In genomic region chr7:34131118-34131517, GRCm38 (mm10) we compare ENCODE assay signal across 11 mouse cellular contexts. TPM values are rescaled to one million over a fixed set of nuclear protein-coding genes. Genes with fewer than 3 reads are reported as not detected.
A peak's percentile ranks its signal among the peaks of the same experiment; 100 is the strongest.
DNase-seq lines count a peak whose midpoint lies in the region; ATAC-seq and TF ChIP-seq lines count a peak whose summit lies in the region.
"Had no signal": no experiment of that assay in that cellular context is flagged by ENCODE, and none has a peak within 500 bp of the region (broad histone marks: within the 10 kb centered on the region; RNA-seq: fewer than 3 reads in every experiment).

No protein-coding gene starts in this region.

- H3K9me3 ChIP-seq in heart, embryonic 12.5 days (replicated peaks): peaks cover 11% of the 10 kb centered on the region; the same call in 1 of the 2 replicates
- no peaks in the 10 kb centered on the region for H3K9me3 ChIP-seq in heart, postnatal 0 days (replicated peaks; ENCODE audit: control insufficient read depth, low read length)
- H3K9me3 ChIP-seq in midbrain, embryonic 14.5 days (ENCODE audit: control insufficient read depth, low read length): no peaks in the 10 kb centered on the region

- H3K27me3 ChIP-seq in heart, embryonic 12.5 days (replicated peaks): no peaks in the 10 kb centered on the region
- H3K27me3 ChIP-seq in heart, postnatal 0 days (ENCODE audit: control insufficient read depth, insufficient read depth, low read length): no peaks in the 10 kb centered on the region
- H3K27me3 ChIP-seq in midbrain, embryonic 14.5 days (ENCODE audit: control insufficient read depth, insufficient read depth, low read length): no peaks in the 10 kb centered on the region

- no peak for TF ChIP-seq CTCF in heart, postnatal 0 days (IDR thresholded peaks at IDR 0.05; ENCODE audit: low read depth)
- TF ChIP-seq CTCF in layer of hippocampus, adult 2 months (conservative IDR thresholded peaks at IDR 0.05): no peak

- peak overlapping the region; percentile 74 for H3K4me2 ChIP-seq in heart, embryonic 12.5 days
- peak overlapping the region; percentile 74; the same call in 1 of the 2 replicates for H3K4me2 ChIP-seq in heart, postnatal 0 days (ENCODE audit: low read depth, low read length)
- H3K4me2 ChIP-seq in midbrain, embryonic 14.5 days (ENCODE audit: low read length): peak overlapping the region; percentile 64

- intact Hi-C loops in heart, postnatal 36 days (cut with DNase I): loop anchor here (5.0 kb wide), 1 partner anchor 66 kb away; the partner anchor contains the start of gene Pdcd2l

- H3K9ac ChIP-seq in heart, embryonic 12.5 days: no peak overlapping the region
- H3K9ac ChIP-seq in heart, postnatal 0 days (replicated peaks; ENCODE audit: low read depth, low read length): 0 out of 2 replicates have a peak overlapping the region, but pooled peaks have one; percentile 96
- no peak overlapping the region; the same call in 1 of the 2 replicates for H3K9ac ChIP-seq in midbrain, embryonic 14.5 days (replicated peaks; ENCODE audit: low read length)

- no peak for TF ChIP-seq EP300 in heart, postnatal 0 days (IDR thresholded peaks at IDR 0.05; ENCODE audit: low read depth)

- no peak overlapping the region; the same call in 1 of the 2 replicates for H3K4me3 ChIP-seq in heart, embryonic 12.5 days
- H3K4me3 ChIP-seq in heart, postnatal 0 days (ENCODE audit: low read depth, low read length): peak overlapping the region; percentile 83; the same call in 1 of the 2 replicates
- H3K4me3 ChIP-seq in midbrain, embryonic 14.5 days (replicated peaks; ENCODE audit: low read depth, low read length): no peak overlapping the region
- H3K4me3 ChIP-seq in layer of hippocampus, adult 2 months: no peak overlapping the region

- no peak for DNase-seq in heart, postnatal 36 days
- DNase-seq in brain, adult 2 months (ENCODE audit: low read depth, low spot score): peak; percentile 61
- DNase-seq in heart, postnatal 0 days (ENCODE audit: low spot score): no peak
- DNase-seq in midbrain, embryonic 14.5 days: no peak
- DNase-seq in layer of hippocampus, postnatal 14 days (ENCODE audit: low spot score in 2 of 2): no peak
- no peak for DNase-seq in testis, postnatal 10 days (ENCODE audit: low spot score)
- no peak for DNase-seq in layer of hippocampus, adult 2 months (ENCODE audit: low spot score in 2 of 2)

- H3K27ac ChIP-seq in heart, embryonic 12.5 days (ENCODE audit: poor library complexity, severe bottlenecking): no peak overlapping the region
- no peak overlapping the region for H3K27ac ChIP-seq in heart, postnatal 0 days (ENCODE audit: low read depth)
- no peak overlapping the region for H3K27ac ChIP-seq in midbrain, embryonic 14.5 days (replicated peaks; ENCODE audit: low read depth, low read length)
- no peak overlapping the region for H3K27ac ChIP-seq in layer of hippocampus, adult 2 months

- H3K36me3 ChIP-seq in heart, embryonic 12.5 days: peaks cover 19% of the 10 kb centered on the region
- no peaks in the 10 kb centered on the region; the same call in 1 of the 2 replicates for H3K36me3 ChIP-seq in heart, postnatal 0 days (replicated peaks; ENCODE audit: control insufficient read depth, insufficient read depth, low read length)
- H3K36me3 ChIP-seq in midbrain, embryonic 14.5 days (ENCODE audit: control insufficient read depth, insufficient read depth, low read length): no peaks in the 10 kb centered on the region

- peaks cover 22% of the 10 kb centered on the region for H3K4me1 ChIP-seq in heart, embryonic 12.5 days (replicated peaks)
- H3K4me1 ChIP-seq in heart, postnatal 0 days (ENCODE audit: control insufficient read depth, insufficient read depth): peaks cover 7% of the 10 kb centered on the region; the same call in 1 of the 2 replicates
- peaks cover 14% of the 10 kb centered on the region for H3K4me1 ChIP-seq in midbrain, embryonic 14.5 days (ENCODE audit: control insufficient read depth, insufficient read depth, low read length)

- 63% methylated on average over 3 of the region's 3 CpGs for WGBS in heart, embryonic 12.5 days
- 67% methylated on average over 3 of the region's 3 CpGs for WGBS in heart, postnatal 0 days
- 74% methylated on average over 3 of the region's 3 CpGs for WGBS in midbrain, embryonic 14.5 days

- ATAC-seq in heart, embryonic 12.5 days (ENCODE audit: insufficient number of reproducible peaks, low FRiP score): no peak
- no peak for ATAC-seq in heart, postnatal 0 days (ENCODE audit: insufficient read depth, low read depth)
- no peak for ATAC-seq in midbrain, embryonic 14.5 days (ENCODE audit: low FRiP score, low TSS enrichment)

RNA-seq across cellular contexts. Expression of gene Wtip, which starts 1.9 kb away (rescaled TPM):
- 4.5 and 5.9 TPM in 2 replicates for polyA plus RNA-seq in heart, embryonic 12.5 days (2016; fragmentation: Nextera tagmentation; extraction: Ambion mirVana)
- total RNA-seq in heart, postnatal 36 days (2021): 10 to 100 TPM in 1 of 2 experiments, 1 to 10 TPM in 1; 8.6 to 10.3 TPM
- 39.3 and 55.5 TPM in 2 replicates for total RNA-seq in heart, postnatal 0 days (2014; rRNA removed; ENCODE audit: low replicate concordance)
- polyA plus RNA-seq in heart, postnatal 0 days (2015; fragmentation: Nextera tagmentation; extraction: Ambion mirVana): 1.9 and 2.2 TPM in 2 replicates
- 2.8 TPM in 2 replicates for polyA plus RNA-seq in midbrain, embryonic 14.5 days (2014; fragmentation: Nextera tagmentation; extraction: Ambion mirVana)
- 10 to 100 TPM; 13.1 to 14.1 TPM for total RNA-seq in layer of hippocampus, postnatal 14 days (2021)
- total RNA-seq in layer of hippocampus, adult 2 months (2021): 10 to 100 TPM; 11.7 to 12.3 TPM

RNA-seq across cellular contexts. Expression of gene Scgb1b30, which starts 35.9 kb away (rescaled TPM):
- polyA plus RNA-seq in heart, embryonic 12.5 days (2016; fragmentation: Nextera tagmentation; extraction: Ambion mirVana): not detected in 2 replicates
- total RNA-seq in heart, postnatal 36 days (2021): not detected
- not detected in 2 replicates for total RNA-seq in heart, postnatal 0 days (2014; rRNA removed; ENCODE audit: low replicate concordance)
- not detected in 2 replicates for polyA plus RNA-seq in heart, postnatal 0 days (2015; fragmentation: Nextera tagmentation; extraction: Ambion mirVana)
- polyA plus RNA-seq in midbrain, embryonic 14.5 days (2014; fragmentation: Nextera tagmentation; extraction: Ambion mirVana): not detected in 2 replicates
- total RNA-seq in layer of hippocampus, postnatal 14 days (2021): not detected
- total RNA-seq in layer of hippocampus, adult 2 months (2021): not detected
- total RNA-seq: ES-E14; gastrocnemius, adult 18-20 months; megakaryocyte, adult 5-6 weeks had no signal

RNA-seq across cellular contexts. Expression of gene Uba2, which starts 38.3 kb away (rescaled TPM):
- 123 and 127 TPM in 2 replicates for polyA plus RNA-seq in heart, embryonic 12.5 days (2016; fragmentation: Nextera tagmentation; extraction: Ambion mirVana)
- total RNA-seq in heart, postnatal 36 days (2021): 10 to 100 TPM; 32.9 to 35.1 TPM
- total RNA-seq in heart, postnatal 0 days (2014; rRNA removed; ENCODE audit: low replicate concordance): 54.8 and 57.3 TPM in 2 replicates
- polyA plus RNA-seq in heart, postnatal 0 days (2015; fragmentation: Nextera tagmentation; extraction: Ambion mirVana): 55.7 and 59.3 TPM in 2 replicates
- 159 and 203 TPM in 2 replicates for polyA plus RNA-seq in midbrain, embryonic 14.5 days (2014; fragmentation: Nextera tagmentation; extraction: Ambion mirVana)
- 10 to 100 TPM; 82.5 to 82.9 TPM for total RNA-seq in layer of hippocampus, postnatal 14 days (2021)
- total RNA-seq in layer of hippocampus, adult 2 months (2021): 10 to 100 TPM; 85.7 to 92.9 TPM
